Mouse (Mus musculus) olfactory bulb, adult 2 months (tissue): ENCODE measurements around the gene Hoxb8.

Source experiments
- CTCF ChIP-seq: fragments of 200-500 bp; IDR thresholded peaks from 2 replicates; pipeline ENCODE4 v1.5.1; 2012; ENCODE audit warnings: low read depth, mild to moderate bottlenecking, low read length, moderate library complexity; ENCODE audit not compliant: insufficient read depth
- POLR2A ChIP-seq: fragments of 200-500 bp; IDR thresholded peaks from 2 replicates; pipeline ENCODE4 v1.6.1; 2012; ENCODE audit warnings: mild to moderate bottlenecking, low read depth, low read length, moderate library complexity; ENCODE audit not compliant: insufficient read depth

- no peak for TF ChIP-seq CTCF
- no peak for TF ChIP-seq POLR2A
Observed at GRCm38 (mm10) chr11:96270996-96271540, 10.6 kb upstream of the Hoxb8 start, which contains the start of gene Hoxb9.
